Mouse (Mus musculus) MEL (cell line): ENCODE data around the gene Smurf1. TPM values are rescaled to one million over a fixed set of nuclear protein-coding genes. Genes with fewer than 3 reads are reported as not detected.

ENCODE experiments used
- DNase-seq: peaks from one replicate; pipeline ENCODE4 v3.0.0; 2011; ENCODE audit warnings: low read depth, low spot score
- H3K27ac ChIP-seq: 2 replicates; pipeline ENCODE4 v1.5.1; 2012; ENCODE audit warnings: low read depth, mild to moderate bottlenecking, control low read depth, low read length, moderate library complexity; ENCODE audit not compliant: control insufficient read depth
- H3K27me3 ChIP-seq, 2 experiments: fragments of 150-350 bp in 1 of 2; sonication (generic) in 1 of 2; 2 replicates each; pipeline ENCODE4 v1.6.1; 2012; ENCODE audit warnings: low read length in 2 of 2, mild to moderate bottlenecking in 2 of 2, improper control_type of control experiment in 1 of 2, moderate library complexity in 1 of 2; ENCODE audit not compliant: insufficient read depth in 2 of 2, control insufficient read depth in 1 of 2
- H3K36me3 ChIP-seq, 2 experiments: 2 replicates each; pipeline ENCODE4 v1.6.1; 2012 to 2014; ENCODE audit warnings: low read length in 2 of 2, improper control_type of control experiment in 1 of 2, inconsistent platforms in 1 of 2, mild to moderate bottlenecking in 1 of 2; ENCODE audit not compliant: insufficient read depth in 2 of 2, control insufficient read depth in 1 of 2
- H3K4me1 ChIP-seq, 2 experiments: fragments of 150-350 bp in 1 of 2; sonication (generic) in 1 of 2; 2 replicates each; pipeline ENCODE4 v1.6.1; 2012; ENCODE audit warnings: low read length in 2 of 2, improper control_type of control experiment in 1 of 2, mild to moderate bottlenecking in 1 of 2; ENCODE audit not compliant: insufficient read depth in 2 of 2, control insufficient read depth in 1 of 2
- H3K4me3 ChIP-seq, 2 experiments: fragments of 150-350 bp in 1 of 2; sonication (generic) in 1 of 2; 2 replicates each; pipeline ENCODE4 v1.5.1; 2012; ENCODE audit warnings: low read depth in 2 of 2, low read length in 2 of 2, mild to moderate bottlenecking in 2 of 2, moderate library complexity in 2 of 2, control low read depth in 1 of 2, improper control_type of control experiment in 1 of 2; ENCODE audit not compliant: control insufficient read depth in 1 of 2, insufficient read depth in 1 of 2
- H3K79me2 ChIP-seq: 2 replicates; pipeline ENCODE4 v1.6.1; 2012; ENCODE audit warnings: mild to moderate bottlenecking, low read length, moderate library complexity; ENCODE audit not compliant: control insufficient read depth, poor library complexity, insufficient read depth
- H3K9ac ChIP-seq: 2 replicates; pipeline ENCODE4 v1.6.1; 2012; ENCODE audit warnings: low read depth, mild to moderate bottlenecking, control low read depth, low read length, moderate library complexity; ENCODE audit not compliant: control insufficient read depth, poor library complexity, severe bottlenecking
- H3K9me3 ChIP-seq: fragments of 150-350 bp; sonication (generic); replicated peaks from 2 replicates; pipeline ENCODE4 v1.6.1; 2012; ENCODE audit warnings: mild to moderate bottlenecking, low read length, improper control_type of control experiment, moderate library complexity; ENCODE audit not compliant: insufficient read depth
- BHLHE40 ChIP-seq: IDR thresholded peaks from 2 replicates; pipeline ENCODE4 v1.6.1; 2012; ENCODE audit warnings: low read depth, mild to moderate bottlenecking, inconsistent platforms, low read length, improper control_type of control experiment, borderline replicate concordance
- CHD1 ChIP-seq: IDR thresholded peaks from 2 replicates; pipeline ENCODE4 v1.6.1; 2012; ENCODE audit warnings: low read depth, mild to moderate bottlenecking, inconsistent platforms, low read length, improper control_type of control experiment
- E2F4 ChIP-seq: IDR thresholded peaks from 2 replicates; pipeline ENCODE4 v1.6.1; 2011; ENCODE audit warnings: low read depth, low read length, improper control_type of control experiment, borderline replicate concordance
- EP300 ChIP-seq, 2 experiments: IDR thresholded peaks; 2 replicates each; pipeline ENCODE4 v1.6.1; 2011; ENCODE audit warnings: improper control_type of control experiment in 2 of 2, low read length in 2 of 2, low read depth in 1 of 2, mild to moderate bottlenecking in 1 of 2
- GABPA ChIP-seq: IDR thresholded peaks from 2 replicates; pipeline ENCODE4 v1.6.1; 2012; ENCODE audit warnings: low read depth, mild to moderate bottlenecking, inconsistent platforms, low read length, improper control_type of control experiment, moderate library complexity
- GATA1 ChIP-seq: IDR thresholded peaks from 2 replicates; pipeline ENCODE4 v1.6.1; 2011; ENCODE audit warnings: low read depth, low read length, improper control_type of control experiment
- HCFC1 ChIP-seq: IDR thresholded peaks from 2 replicates; pipeline ENCODE4 v1.6.1; 2012; ENCODE audit warnings: low read depth, mild to moderate bottlenecking, inconsistent platforms, low read length, improper control_type of control experiment, moderate library complexity
- JUND ChIP-seq: IDR thresholded peaks from 2 replicates; pipeline ENCODE4 v1.6.1; 2011; ENCODE audit warnings: low read depth, mild to moderate bottlenecking, improper control_type of control experiment, low read length
- KAT2A ChIP-seq: conservative IDR thresholded peaks from 2 replicates; pipeline ENCODE4 v1.6.1; 2012; ENCODE audit warnings: low read depth, low read length, improper control_type of control experiment, inconsistent platforms
- MAX ChIP-seq: IDR thresholded peaks from 2 replicates; pipeline ENCODE4 v1.6.1; 2011; ENCODE audit warnings: low read length, improper control_type of control experiment
- MAZ ChIP-seq: IDR thresholded peaks from 2 replicates; pipeline ENCODE4 v1.6.1; 2012; ENCODE audit warnings: low read depth, mild to moderate bottlenecking, inconsistent platforms, low read length, improper control_type of control experiment
- MYB ChIP-seq: IDR thresholded peaks from 2 replicates; pipeline ENCODE4 v1.6.1; 2011; ENCODE audit warnings: mild to moderate bottlenecking, low read depth, low read length, improper control_type of control experiment
- MYC ChIP-seq: IDR thresholded peaks from 2 replicates; pipeline ENCODE4 v1.6.1; 2011; ENCODE audit warnings: low read depth, mild to moderate bottlenecking, low read length, improper control_type of control experiment, moderate library complexity
- NELFE ChIP-seq: IDR thresholded peaks from 2 replicates; pipeline ENCODE4 v1.6.1; 2011; ENCODE audit warnings: low read depth, low read length, improper control_type of control experiment
- SIN3A ChIP-seq: IDR thresholded peaks from 2 replicates; pipeline ENCODE4 v1.6.1; 2012; ENCODE audit warnings: low read length, improper control_type of control experiment, inconsistent platforms
- SMC3 ChIP-seq: IDR thresholded peaks from 2 replicates; pipeline ENCODE4 v1.6.1; 2011; ENCODE audit warnings: low read depth, low read length, improper control_type of control experiment
- TBP ChIP-seq: IDR thresholded peaks from 2 replicates; pipeline ENCODE4 v1.8.0; 2011; ENCODE audit warnings: low read depth, low read length, improper control_type of control experiment
- TCF12 ChIP-seq: IDR thresholded peaks from 2 replicates; pipeline ENCODE4 v1.6.1; 2014; ENCODE audit warnings: low read depth, mild to moderate bottlenecking, inconsistent platforms, low read length, improper control_type of control experiment, moderate library complexity
- UBTF ChIP-seq: IDR thresholded peaks from 2 replicates; pipeline ENCODE4 v1.6.1; 2012; ENCODE audit warnings: low read depth, mild to moderate bottlenecking, inconsistent platforms, low read length, improper control_type of control experiment, moderate library complexity, borderline replicate concordance; ENCODE audit not compliant: insufficient read depth
- USF1 ChIP-seq: IDR thresholded peaks from 2 replicates; pipeline ENCODE4 v1.6.1; 2014; ENCODE audit warnings: low read depth, mild to moderate bottlenecking, inconsistent platforms, low read length, improper control_type of control experiment, moderate library complexity
- USF2 ChIP-seq, 2 experiments: IDR thresholded peaks; 2 replicates each; pipeline ENCODE4 v1.6.1; 2011 to 2012; ENCODE audit warnings: improper control_type of control experiment in 2 of 2, low read length in 2 of 2, borderline replicate concordance in 1 of 2, inconsistent platforms in 1 of 2, low read depth in 1 of 2, mild to moderate bottlenecking in 1 of 2; ENCODE audit not compliant: insufficient read depth in 1 of 2
- ZMIZ1 ChIP-seq: IDR thresholded peaks from 2 replicates; pipeline ENCODE4 v1.6.1; 2012; ENCODE audit warnings: low read depth, mild to moderate bottlenecking, inconsistent platforms, low read length, improper control_type of control experiment, moderate library complexity
- polyA plus RNA-seq, 2 experiments: library from polyadenylated mRNA; stranded (reverse) in 1 of 2; unstranded in 1 of 2; fragments of >175 nt in 1 of 2; fragments of >200 nt in 1 of 2; gene quantifications; 2 replicates each; pipeline versions ENCODE4 v1.2.1 to v1.2.4; 2012; ENCODE audit warnings: low replicate concordance in 2 of 2, low read depth in 1 of 2; ENCODE audit not compliant: insufficient read length in 2 of 2, insufficient read depth in 1 of 2, missing spikeins in 1 of 2
- total RNA-seq: library from RNA; depleted of rRNA; stranded (reverse); fragments of 300-350 nt; gene quantifications from 2 replicates; pipeline ENCODE4 v1.2.3, GENCODE M21; 2012

Gene Smurf1
- total and polyA plus RNA-seq, 3 experiments, result 4.0 to 10.6 TPM; not detected in 1

- H3K4me1 ChIP-seq, result no peaks in the 10 kb centered on the region
- H3K27ac ChIP-seq, result no peak overlapping the region
- TF ChIP-seq JUND, result no peak
- no peak for TF ChIP-seq CHD1
- no peak for TF ChIP-seq MAZ
- no peak for TF ChIP-seq SMC3
- TF ChIP-seq ZMIZ1, result no peak
- no peak for TF ChIP-seq MAX
- no peak for TF ChIP-seq SIN3A
- no peak for TF ChIP-seq MYB
- no peak overlapping the region for H3K4me3 ChIP-seq
- no peak for DNase-seq
- 0 out of 4 replicates have a peak, but pooled peaks cover 0 to 1% of the 10 kb centered on the region in 2 experiments for H3K36me3 ChIP-seq
- no peaks in the 10 kb centered on the region for H3K27me3 ChIP-seq
- H3K9ac ChIP-seq, result no peak overlapping the region
- no peaks in the 10 kb centered on the region for H3K79me2 ChIP-seq
- H3K9me3 ChIP-seq, result no peaks in the 10 kb centered on the region
Measured at GRCm38 (mm10) chr5:144881670-144882399, 83.8 kb downstream of the Smurf1 start.

- no peak overlapping the region for H3K27ac ChIP-seq
- H3K4me3 ChIP-seq, result no peak overlapping the region
- H3K27me3 ChIP-seq, result no peaks in the 10 kb centered on the region
- H3K9ac ChIP-seq, result no peak overlapping the region
- H3K79me2 ChIP-seq, result no peaks in the 10 kb centered on the region
- H3K36me3 ChIP-seq, result no peaks in the 10 kb centered on the region
- no peak for DNase-seq
- H3K9me3 ChIP-seq, result no peaks in the 10 kb centered on the region
- TF ChIP-seq EP300 (IDR thresholded peaks at IDR 0.05; ENCODE audit: low read depth in 1 of 2, low read length in 2 of 2) (no peak), USF1 (no peak), HCFC1 (no peak), GATA1 (no peak), UBTF (no peak), USF2 (IDR thresholded peaks at IDR 0.05; ENCODE audit: borderline replicate concordance in 1 of 2, insufficient read depth in 1 of 2, low read depth in 1 of 2, low read length in 2 of 2) (no peak), MYC (no peak), CHD1 (no peak), BHLHE40 (no peak), GABPA (no peak), E2F4 (no peak), KAT2A (no peak), TCF12 (no peak), TBP (no peak), NELFE (no peak), MAZ (no peak), ZMIZ1 (no peak)
- H3K4me1 ChIP-seq, result peaks cover 0 to 3% of the 10 kb centered on the region in 2 experiments; a peak in 2 of 4 replicates
Measured at GRCm38 (mm10) chr5:144877021-144877420, 88.6 kb downstream of the Smurf1 start.
